Mouse (Mus musculus) stomach, embryonic 16.5 days (tissue): ENCODE measurements around the gene Gm20708. TPM values are rescaled to one million over a fixed set of nuclear protein-coding genes. Genes with fewer than 3 reads are reported as not detected.
A peak's percentile ranks its signal among the peaks of the same experiment; 100 is the strongest.

ENCODE experiments used
- ATAC-seq: fragments of 200-750 bp; cut with Nextera tagmentation; 2 replicates; pipeline ENCODE4 v1.8.0; 2017; ENCODE audit warnings: moderate number of reproducible peaks, moderate TSS enrichment; ENCODE audit not compliant: insufficient read depth, low FRiP score
- H3K27ac ChIP-seq: fragments of 300-500 bp; sonication (generic); 2 replicates; pipeline ENCODE4 v1.5.1; 2014; ENCODE audit warnings: low read length
- H3K27me3 ChIP-seq: fragments of 300-500 bp; sonication (generic); 2 replicates; pipeline ENCODE4 v1.6.1; 2014; ENCODE audit warnings: low read length, control low read depth, mixed read lengths; ENCODE audit not compliant: control insufficient read depth, insufficient read depth
- H3K36me3 ChIP-seq: fragments of 300-500 bp; sonication (generic); 2 replicates; pipeline ENCODE4 v1.6.1; 2014; ENCODE audit warnings: low read length; ENCODE audit not compliant: control insufficient read depth, insufficient read depth
- H3K4me1 ChIP-seq: fragments of 300-500 bp; sonication (generic); 2 replicates; pipeline ENCODE4 v1.6.1; 2014; ENCODE audit warnings: low read length, control low read depth, mixed read lengths; ENCODE audit not compliant: control insufficient read depth, insufficient read depth
- H3K4me2 ChIP-seq: fragments of 300-500 bp; sonication (generic); 2 replicates; pipeline ENCODE4 v1.6.1; 2014; ENCODE audit warnings: low read depth, low read length, mixed read lengths
- H3K4me3 ChIP-seq: fragments of 300-500 bp; sonication (generic); replicated peaks from 2 replicates; pipeline ENCODE4 v1.5.1; 2014; ENCODE audit warnings: mild to moderate bottlenecking, low read length
- H3K9ac ChIP-seq: fragments of 300-500 bp; sonication (generic); 2 replicates; pipeline ENCODE4 v1.6.1; 2014; ENCODE audit warnings: low read length
- H3K9me3 ChIP-seq: fragments of 300-500 bp; sonication (generic); replicated peaks from 2 replicates; pipeline ENCODE4 v1.6.1; 2016; ENCODE audit warnings: low read length, control low read depth; ENCODE audit not compliant: control insufficient read depth
- WGBS: fragments of 180-500 bp; shearing (Covaris S2); extraction: QIAGEN DNeasy Blood & Tissue Kit; methylation state at CpG from one replicate; pipeline ENCODE4 v1.1.7; 2014; 5-methylcytosine and 5-hydroxymethylcytosine counted together
- polyA plus RNA-seq: library from polyadenylated mRNA; unstranded; fragments of >200 nt; fragmentation: Nextera tagmentation; extraction: Ambion mirVana; gene quantifications from 2 replicates; pipeline ENCODE4 v1.2.1, GENCODE M21; 2015

The Gm20708 gene
- polyA plus RNA-seq, 1 experiment from 2014 or later: 0.68 TPM

DNA sequence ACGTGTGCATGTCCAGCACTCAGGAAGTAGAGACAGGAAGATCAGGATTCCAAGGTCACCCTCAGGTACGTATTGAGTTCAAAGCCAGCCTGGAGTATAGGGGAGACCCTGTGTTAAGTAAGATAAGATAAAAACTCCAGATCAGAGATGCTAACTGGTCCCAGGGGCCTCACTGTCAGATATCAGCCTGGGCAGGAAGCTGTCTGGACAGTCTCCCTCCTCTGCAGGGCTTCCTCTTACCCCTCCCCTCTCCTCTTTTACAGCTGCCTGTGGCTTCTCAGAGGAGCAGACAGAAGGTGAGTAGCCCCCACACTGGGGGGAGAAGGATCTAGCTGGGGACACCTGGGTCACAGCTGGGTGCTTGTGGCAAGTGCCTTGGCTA, 11.3 kb upstream of the Gm20708 start:
- no peaks in the 10 kb centered on the region for H3K27me3 ChIP-seq
- H3K27ac ChIP-seq: no peak overlapping the region
- WGBS: 39% methylated on average over 2 of the region's 2 CpGs
- no peak overlapping the region for H3K4me3 ChIP-seq
- peaks cover 8% of the 10 kb centered on the region; the same call in 1 of the 2 replicates for H3K4me1 ChIP-seq
- H3K9me3 ChIP-seq: no peaks in the 10 kb centered on the region
- H3K36me3 ChIP-seq: no peaks in the 10 kb centered on the region
- H3K4me2 ChIP-seq: no peak overlapping the region
- ATAC-seq: no peak
- H3K9ac ChIP-seq: peak overlapping the region; percentile 23; the same call in 1 of the 2 replicates

DNA sequence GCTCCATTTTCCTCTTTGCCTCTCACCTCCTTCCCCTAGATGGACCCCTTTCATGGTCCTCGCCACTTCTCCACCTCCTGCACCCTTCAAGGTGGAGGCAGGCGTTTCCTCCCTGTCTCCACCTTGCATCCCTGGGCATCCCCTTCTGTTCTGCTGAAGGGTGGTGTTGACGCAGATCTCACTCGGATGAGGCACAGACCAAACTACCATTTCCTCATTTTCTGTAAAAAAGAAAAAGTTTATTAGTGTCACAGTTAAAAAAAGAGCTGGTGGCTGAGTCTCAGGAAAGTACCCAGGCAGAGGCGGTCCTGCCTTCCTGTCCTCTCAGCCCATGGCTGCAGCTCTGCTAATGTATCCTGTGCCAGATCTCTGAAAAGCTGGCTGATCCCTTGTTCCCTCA, 10.3 kb upstream of the Gm20708 start:
- WGBS: 70% methylated on average over 5 of the region's 5 CpGs
- no peak overlapping the region for H3K4me3 ChIP-seq
- H3K27ac ChIP-seq: no peak overlapping the region
- H3K27me3 ChIP-seq: no peaks in the 10 kb centered on the region
- H3K36me3 ChIP-seq: no peaks in the 10 kb centered on the region
- no peak for ATAC-seq
- H3K9ac ChIP-seq: no peak overlapping the region
- no peak overlapping the region for H3K4me2 ChIP-seq
- peaks cover 8% of the 10 kb centered on the region; the same call in 1 of the 2 replicates for H3K4me1 ChIP-seq
- H3K9me3 ChIP-seq: no peaks in the 10 kb centered on the region

DNA sequence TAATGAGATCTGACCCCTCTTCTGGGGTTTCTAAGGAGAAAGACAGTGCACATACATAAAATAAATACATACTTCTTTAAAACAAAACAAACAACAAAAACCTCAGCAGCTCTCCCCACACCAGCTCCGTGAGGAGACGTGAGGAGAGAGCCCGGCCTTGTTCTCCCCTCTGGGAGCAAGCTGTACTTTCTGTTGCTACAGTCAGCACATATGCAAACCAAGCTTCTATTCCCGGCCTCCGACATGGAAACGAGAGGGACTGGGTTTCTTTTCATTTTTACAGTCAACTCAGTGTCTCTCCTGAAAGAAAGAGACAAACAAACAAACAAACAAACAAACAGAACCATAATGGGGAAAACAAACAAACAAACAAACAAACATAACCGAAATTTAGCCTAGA, 9.4 kb upstream of the Gm20708 start:
- no peaks in the 10 kb centered on the region for H3K9me3 ChIP-seq
- no peak overlapping the region for H3K4me3 ChIP-seq
- H3K4me2 ChIP-seq: no peak overlapping the region
- H3K4me1 ChIP-seq: peaks cover 8% of the 10 kb centered on the region; the same call in 1 of the 2 replicates
- H3K9ac ChIP-seq: no peak overlapping the region
- WGBS: 79% methylated on average over 7 of the region's 7 CpGs
- ATAC-seq: no peak
- H3K27ac ChIP-seq: no peak overlapping the region
- no peaks in the 10 kb centered on the region for H3K27me3 ChIP-seq
- no peaks in the 10 kb centered on the region for H3K36me3 ChIP-seq

DNA sequence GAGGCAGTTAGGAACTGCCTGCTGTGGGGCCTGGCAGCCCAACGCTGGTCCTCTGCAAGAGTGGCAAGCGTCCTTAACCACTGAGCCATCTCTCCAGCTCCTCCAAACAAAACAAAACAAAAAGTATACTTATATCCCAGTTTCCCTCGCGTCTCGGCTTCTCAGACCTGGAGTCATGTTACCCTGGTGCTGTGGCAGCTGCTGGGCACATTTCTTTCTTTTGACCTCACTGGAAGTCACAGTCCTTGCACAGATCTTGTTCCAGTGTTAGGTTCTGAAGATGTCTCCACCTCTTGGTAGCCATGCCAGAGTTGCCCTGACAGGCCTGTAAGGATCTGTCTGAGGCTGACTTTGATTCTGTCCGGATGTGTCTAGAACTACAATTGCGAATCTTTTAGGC, 7.8 kb upstream of the Gm20708 start:
- Histone ChIP-seq H3K4me3 (no peak overlapping the region), H3K27me3 (no peaks in the 10 kb centered on the region), H3K36me3 (no peaks in the 10 kb centered on the region), H3K27ac (no peak overlapping the region), H3K4me1 (peaks cover 8% of the 10 kb centered on the region; the same call in 1 of the 2 replicates), H3K4me2 (no peak overlapping the region), H3K9me3 (no peaks in the 10 kb centered on the region), H3K9ac (no peak overlapping the region)
- 67% methylated on average over 7 of the region's 7 CpGs for WGBS
- no peak for ATAC-seq

DNA sequence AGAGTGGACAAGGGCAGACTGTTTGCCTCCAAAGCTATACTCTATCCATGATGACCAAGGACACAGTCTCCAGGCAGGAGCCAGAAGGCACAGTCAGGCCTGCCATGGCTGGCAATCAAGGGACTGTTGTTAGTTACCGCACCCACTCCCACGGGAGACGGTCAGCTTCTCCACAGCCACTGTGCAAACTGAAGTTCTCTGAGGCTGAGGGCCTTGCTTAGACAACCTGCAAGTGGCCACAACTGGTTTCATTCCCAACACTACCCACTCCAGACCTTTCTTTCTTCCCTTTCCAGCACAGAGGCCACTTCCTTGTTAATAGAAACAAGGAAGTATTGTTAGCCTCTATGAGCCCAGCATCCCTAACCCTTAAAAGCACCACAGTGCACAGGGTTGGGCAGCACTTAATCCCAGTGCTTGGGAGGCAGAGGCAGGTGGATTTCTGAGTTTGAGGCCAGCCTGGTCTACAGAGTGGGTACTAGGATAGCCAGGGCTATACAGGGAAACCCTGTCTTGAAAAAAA, 6.2 kb upstream of the Gm20708 start:
- 82% methylated on average over 3 of the region's 3 CpGs for WGBS
- Histone ChIP-seq H3K4me2 (no peak overlapping the region), H3K4me3 (no peak overlapping the region), H3K36me3 (no peaks in the 10 kb centered on the region), H3K9me3 (no peaks in the 10 kb centered on the region), H3K27ac (no peak overlapping the region), H3K27me3 (no peaks in the 10 kb centered on the region), H3K9ac (no peak overlapping the region), H3K4me1 (peaks cover 2% of the 10 kb centered on the region; the same call in 1 of the 2 replicates)
- ATAC-seq: no peak

DNA sequence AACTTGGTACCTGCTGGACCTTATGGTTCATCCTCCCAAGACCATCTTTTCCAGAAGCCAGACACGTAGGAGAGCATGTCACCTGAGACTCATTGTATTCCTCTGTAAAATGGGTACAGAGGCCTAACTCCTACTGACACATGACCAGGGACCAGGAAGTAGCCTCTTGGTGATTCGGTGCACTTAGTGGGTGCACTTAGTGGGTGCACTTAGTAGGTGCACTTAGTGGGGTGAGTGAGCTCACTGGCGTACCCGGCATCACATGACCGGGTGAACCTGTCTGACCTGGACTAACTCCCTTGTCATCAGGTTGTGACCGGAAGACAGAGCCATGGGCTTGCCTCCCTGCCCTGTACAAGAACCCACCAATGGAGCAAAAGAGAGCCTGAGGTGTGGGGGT, 2.7 kb upstream of the Gm20708 start:
- Histone ChIP-seq H3K4me2 (no peak overlapping the region), H3K27me3 (no peaks in the 10 kb centered on the region), H3K9ac (no peak overlapping the region), H3K36me3 (no peaks in the 10 kb centered on the region), H3K9me3 (no peaks in the 10 kb centered on the region), H3K27ac (no peak overlapping the region), H3K4me3 (no peak overlapping the region), H3K4me1 (peaks cover 14% of the 10 kb centered on the region)
- ATAC-seq: no peak
- 96% methylated on average over 6 of the region's 6 CpGs for WGBS

DNA sequence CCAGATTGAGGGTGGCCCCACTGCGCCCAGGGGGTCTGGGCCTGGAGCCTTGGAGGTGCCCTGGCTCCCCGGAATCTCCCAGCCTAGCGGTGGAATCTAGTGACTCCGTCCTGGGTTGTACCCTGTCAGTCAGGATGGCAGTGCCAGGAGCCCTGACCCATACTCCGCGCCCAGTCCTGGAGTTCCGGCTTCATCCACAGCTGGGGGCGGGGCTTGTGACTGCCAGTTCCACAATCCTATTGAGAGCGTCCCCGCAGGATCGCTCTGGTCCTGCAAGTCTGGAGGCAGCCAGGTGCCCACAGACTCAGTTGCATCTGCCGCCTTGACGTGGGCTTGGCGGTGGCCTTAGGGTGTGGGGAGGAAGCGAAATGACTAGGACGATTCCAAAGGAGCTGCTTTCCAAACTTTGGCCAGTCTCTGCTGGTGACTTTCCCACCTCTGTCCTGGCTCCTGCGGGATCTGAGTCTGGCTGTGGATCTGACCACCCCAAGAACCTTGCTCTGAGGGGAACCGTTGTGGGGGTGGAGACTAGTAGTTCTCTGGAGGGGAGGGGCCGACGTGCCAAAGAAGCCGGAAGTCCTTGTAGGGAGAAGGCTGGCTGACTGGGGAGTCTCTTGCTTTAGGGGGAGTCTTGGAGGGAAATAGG, 1.1 kb downstream of the Gm20708 start:
- peaks cover 8% of the 10 kb centered on the region; the same call in 1 of the 2 replicates for H3K36me3 ChIP-seq
- peaks cover 14% of the 10 kb centered on the region for H3K4me1 ChIP-seq
- peak overlapping the region; percentile 89 for H3K4me3 ChIP-seq
- H3K27me3 ChIP-seq: no peaks in the 10 kb centered on the region
- peak overlapping the region; percentile 89 for H3K27ac ChIP-seq
- H3K9me3 ChIP-seq: no peaks in the 10 kb centered on the region
- WGBS: under 1% methylated on average over 21 of the region's 21 CpGs
- peak; percentile 88 for ATAC-seq
- H3K9ac ChIP-seq: peak overlapping the region; percentile 89
- H3K4me2 ChIP-seq: peak overlapping the region; percentile 97

DNA sequence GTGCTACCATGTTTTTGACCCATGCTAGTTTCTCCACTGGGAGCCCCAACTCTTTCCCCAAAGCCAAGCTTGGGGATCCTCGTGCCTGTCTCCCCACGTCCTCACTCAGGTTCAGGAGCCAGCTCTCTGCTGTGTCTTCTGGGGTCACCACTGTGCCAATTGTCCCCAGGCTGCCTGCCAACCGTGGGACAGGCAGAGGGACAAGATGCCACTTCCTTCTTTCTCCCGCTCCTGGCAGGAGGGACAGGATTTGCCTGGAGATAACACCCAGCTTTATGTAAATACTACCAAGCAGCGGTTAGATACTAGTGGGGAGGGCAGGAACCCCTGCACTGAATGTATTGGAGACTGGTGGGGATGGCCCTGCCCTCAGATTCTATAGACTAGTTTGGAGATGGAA, 4.4 kb downstream of the Gm20708 start:
- H3K27ac ChIP-seq: no peak overlapping the region
- H3K9ac ChIP-seq: no peak overlapping the region
- WGBS: 56% methylated on average over 5 of the region's 5 CpGs
- peaks cover 14% of the 10 kb centered on the region for H3K4me1 ChIP-seq
- H3K27me3 ChIP-seq: no peaks in the 10 kb centered on the region
- no peak for ATAC-seq
- H3K36me3 ChIP-seq: peaks cover 14% of the 10 kb centered on the region; the same call in 1 of the 2 replicates
- H3K4me3 ChIP-seq: no peak overlapping the region
- no peak overlapping the region for H3K4me2 ChIP-seq
- no peaks in the 10 kb centered on the region for H3K9me3 ChIP-seq

DNA sequence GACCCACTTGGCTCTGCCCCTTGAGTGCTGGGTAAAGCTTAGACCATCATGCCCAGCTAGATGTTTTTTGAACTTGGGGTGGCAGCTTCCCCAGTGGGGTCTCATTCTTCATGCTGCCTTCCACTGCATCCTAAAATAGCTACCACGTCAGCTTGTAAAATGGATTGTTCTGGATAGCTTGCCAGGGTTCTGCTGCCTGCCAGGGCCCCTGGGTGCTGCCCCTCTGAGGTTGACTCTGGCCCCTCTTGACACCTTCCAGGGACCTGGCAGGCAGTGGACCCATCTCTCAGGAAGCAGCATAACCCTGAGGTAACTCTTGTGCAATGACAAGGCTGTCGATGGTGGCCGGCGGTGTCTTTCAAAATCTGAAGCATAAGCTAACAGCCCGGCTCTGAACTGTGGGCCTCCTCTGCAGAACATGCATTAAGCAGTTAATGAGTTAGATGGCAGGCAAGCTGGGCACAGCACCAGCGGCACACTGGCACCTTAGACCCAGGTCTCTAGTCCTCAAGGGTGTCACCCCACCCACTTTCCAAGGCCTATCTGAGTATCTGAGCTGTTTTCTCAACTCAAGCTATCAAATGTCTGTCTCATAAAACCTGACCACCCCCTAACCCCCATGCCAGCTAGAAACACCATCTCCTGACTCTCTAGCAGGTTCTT, 5.4 kb downstream of the Gm20708 start:
- no peaks in the 10 kb centered on the region for H3K9me3 ChIP-seq
- 81% methylated on average over 6 of the region's 6 CpGs for WGBS
- H3K9ac ChIP-seq: no peak overlapping the region
- no peak overlapping the region for H3K4me2 ChIP-seq
- no peaks in the 10 kb centered on the region for H3K27me3 ChIP-seq
- H3K4me3 ChIP-seq: no peak overlapping the region
- no peak overlapping the region for H3K27ac ChIP-seq
- H3K4me1 ChIP-seq: peaks cover 10% of the 10 kb centered on the region
- no peak for ATAC-seq
- peaks cover 14% of the 10 kb centered on the region; the same call in 1 of the 2 replicates for H3K36me3 ChIP-seq
